Mouse (Mus musculus) naive thymus-derived CD4-positive, alpha-beta T cell, adult 2 months (primary cell): ENCODE measurements around the gene Elmo1.

ENCODE experiments used
- DNase-seq: peaks from one replicate; pipeline ENCODE4 v3.0.0-alpha.2; 2011; ENCODE audit warnings: low read depth

Gene Elmo1

DNA sequence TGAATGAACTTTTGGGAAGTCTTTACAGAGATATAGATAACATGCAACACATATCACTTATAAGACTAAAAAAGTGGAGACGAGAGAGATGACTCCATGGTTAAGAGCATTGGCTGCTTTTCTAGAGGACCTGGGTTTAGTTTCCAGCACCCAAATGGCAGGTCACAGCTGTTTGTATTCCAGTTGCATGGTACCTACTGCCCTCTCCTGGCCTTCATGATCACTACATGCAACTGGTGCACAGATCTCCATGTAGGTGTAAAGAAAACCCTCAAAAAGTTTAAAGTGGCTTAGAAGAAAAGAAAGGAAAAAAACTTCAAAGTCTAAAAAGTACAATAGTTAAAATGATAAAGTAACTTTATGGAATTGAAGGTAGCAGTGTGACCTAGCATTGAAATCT is 172.8 kb downstream of the Elmo1 start:
- peak; percentile 38 for DNase-seq

- DNase-seq = no peak
Observed at GRCm38 (mm10) chr13:20270148-20270547, 179.8 kb downstream of the Elmo1 start.

DNA sequence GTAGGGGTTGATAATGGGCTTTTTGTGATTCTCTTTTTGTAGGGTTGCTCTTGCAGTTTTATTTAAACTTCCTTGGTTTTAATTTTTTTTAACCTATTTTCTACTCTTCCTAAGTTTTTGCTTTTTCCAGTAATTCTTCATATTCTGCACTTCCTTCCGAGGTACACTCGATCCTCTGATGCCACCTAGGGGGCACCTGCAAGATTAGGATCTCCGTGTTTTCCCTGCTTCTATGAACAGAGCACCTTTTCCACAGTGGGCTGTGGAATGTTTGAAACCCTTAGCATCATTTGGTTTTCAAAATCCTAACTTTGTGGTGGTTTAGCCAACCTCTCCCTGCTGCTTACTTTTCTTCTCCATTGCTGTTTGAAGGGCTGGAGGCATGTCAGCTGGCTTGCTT is 181.4 kb downstream of the Elmo1 start:
- no peak for DNase-seq

GRCm38 (mm10) chr13:20272562-20272961 is 182.2 kb downstream of the Elmo1 start:
- peak; percentile 41 for DNase-seq

- no peak for DNase-seq
Observed at GRCm38 (mm10) chr13:20279889-20280288, 189.5 kb downstream of the Elmo1 start.

DNA sequence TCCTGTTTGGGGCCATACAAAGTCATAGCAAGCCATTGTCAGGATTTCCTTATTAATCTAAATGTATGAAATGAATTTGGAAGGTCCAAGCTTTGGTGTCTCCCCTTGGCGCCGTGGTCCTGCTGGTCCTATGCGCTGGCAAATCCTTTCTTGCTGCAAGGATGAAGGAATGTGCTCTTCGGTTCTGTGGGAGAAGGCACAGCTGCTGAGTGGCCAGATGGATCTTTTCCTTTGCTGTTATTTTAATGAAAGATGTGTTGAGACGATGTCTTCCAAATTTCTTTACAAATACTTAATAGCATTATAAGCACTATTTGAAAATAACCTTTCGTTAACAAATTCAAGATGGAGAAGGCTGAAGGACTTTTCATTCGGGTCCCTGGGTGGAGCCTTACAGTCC is 193.5 kb downstream of the Elmo1 start:
- no peak for DNase-seq

GRCm38 (mm10) chr13:20286680-20287079 is 196.3 kb downstream of the Elmo1 start:
- no peak for DNase-seq

DNA sequence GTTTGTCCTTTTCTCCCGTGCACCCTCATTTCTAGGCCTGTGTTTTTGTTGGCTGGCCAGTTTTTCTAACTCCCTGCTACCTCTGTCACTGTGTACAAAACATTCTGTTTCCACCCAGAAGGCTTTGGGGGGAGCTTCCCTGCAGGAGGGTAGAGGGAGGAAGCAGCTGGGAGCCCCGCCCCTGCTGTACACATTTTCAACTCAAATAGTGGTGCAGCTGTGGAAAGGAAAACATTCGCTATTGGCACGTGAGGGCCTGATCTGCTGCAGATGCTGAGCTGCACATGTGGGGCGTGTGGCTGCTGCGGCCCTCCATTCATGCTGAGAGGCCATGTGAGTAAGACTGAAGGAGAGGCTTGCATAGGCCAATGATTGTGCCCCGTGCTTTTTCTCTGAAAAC is 198.0 kb downstream of the Elmo1 start:
- DNase-seq = no peak

- no peak for DNase-seq
Observed at GRCm38 (mm10) chr13:20290412-20290811, 200.0 kb downstream of the Elmo1 start.

DNA sequence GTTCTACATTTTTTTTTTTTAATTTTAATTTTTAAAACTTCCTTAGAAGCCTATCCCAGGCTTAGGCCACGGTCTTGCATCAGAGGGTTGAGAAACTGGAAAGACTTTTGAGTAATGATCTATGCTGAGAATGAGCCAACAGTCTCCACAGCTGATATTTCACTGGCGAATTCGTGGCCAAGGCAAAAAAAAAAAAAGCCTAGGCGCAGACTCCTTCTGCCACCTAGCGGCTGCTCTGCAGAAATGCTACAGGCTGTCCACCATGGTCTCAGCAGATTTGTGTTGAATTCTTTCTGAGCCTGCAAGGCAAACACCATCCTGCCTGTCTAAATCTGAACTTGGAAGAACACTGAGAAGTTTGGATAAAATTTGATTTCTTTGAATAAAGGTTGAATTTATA is 202.0 kb downstream of the Elmo1 start:
- peak; percentile 73 for DNase-seq

GRCm38 (mm10) chr13:20295278-20295970 is 205.0 kb downstream of the Elmo1 start:
- DNase-seq = no peak

DNA sequence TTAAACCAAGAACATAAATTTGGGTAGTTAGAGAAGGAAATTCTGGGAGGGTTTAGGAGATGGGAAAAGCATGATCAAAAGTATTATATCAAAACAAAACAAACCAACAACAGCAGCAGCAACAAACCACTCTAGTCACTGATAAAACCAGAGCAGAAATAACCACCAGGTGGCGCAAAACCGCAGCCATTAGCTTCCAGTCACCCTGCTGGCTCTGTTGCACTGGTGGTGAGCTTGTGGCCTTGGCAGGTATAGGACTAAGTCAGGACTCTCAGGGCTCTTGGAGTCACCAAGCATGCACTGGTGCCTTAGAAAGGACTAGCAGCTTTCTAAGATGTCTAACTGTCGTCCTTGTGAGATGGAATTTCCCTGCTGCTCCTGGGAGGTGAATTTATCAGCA is 207.4 kb downstream of the Elmo1 start:
- peak; percentile 68 for DNase-seq

GRCm38 (mm10) chr13:20299424-20299823 is 209.0 kb downstream of the Elmo1 start:
- DNase-seq = peak; percentile 22

GRCm38 (mm10) chr13:20300052-20300564 is 209.7 kb downstream of the Elmo1 start:
- DNase-seq = no peak

DNA sequence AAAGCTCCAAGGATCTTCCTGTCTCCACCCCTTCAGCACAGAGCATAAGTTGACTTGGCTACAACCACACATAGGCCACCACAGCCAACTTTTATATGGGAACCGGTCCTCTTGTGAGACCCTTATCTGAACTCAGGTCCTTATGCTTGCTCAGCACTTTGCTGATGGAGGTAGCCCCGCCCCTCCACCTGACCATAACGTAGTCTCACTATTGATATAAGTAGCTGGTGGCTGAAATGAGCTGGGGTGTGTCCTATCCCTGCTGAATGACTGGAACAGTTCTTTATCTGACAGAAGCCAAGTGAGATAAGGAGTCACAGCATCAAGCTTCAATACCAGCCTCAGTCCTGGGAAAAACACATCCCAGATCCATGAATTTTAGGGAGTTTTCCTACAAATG is 210.2 kb downstream of the Elmo1 start:
- no peak for DNase-seq

GRCm38 (mm10) chr13:20301760-20302159 is 211.4 kb downstream of the Elmo1 start:
- DNase-seq = no peak

- DNase-seq = no peak
Observed at GRCm38 (mm10) chr13:20305621-20306020, 215.2 kb downstream of the Elmo1 start.

- DNase-seq = no peak
Observed at GRCm38 (mm10) chr13:20306180-20307177, 216.1 kb downstream of the Elmo1 start.

DNA sequence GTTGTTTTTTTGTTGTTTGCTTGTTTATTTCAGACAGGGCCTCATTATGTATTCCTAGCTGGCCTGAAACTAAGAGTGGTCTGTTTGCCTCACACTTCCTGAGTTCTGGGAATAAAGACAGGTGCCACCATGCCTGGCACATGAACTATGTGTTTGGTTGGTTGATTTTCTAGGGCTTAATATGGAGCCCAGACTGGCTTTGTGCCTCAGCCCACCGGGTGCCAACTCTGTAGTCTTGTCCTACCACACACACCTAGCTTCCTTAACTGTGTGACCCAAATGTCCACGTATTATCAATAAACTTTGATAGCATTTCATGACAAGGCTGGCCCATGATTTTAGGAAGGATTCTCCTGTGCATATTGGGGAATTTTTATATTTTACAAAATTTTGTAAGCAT is 217.0 kb downstream of the Elmo1 start:
- DNase-seq = no peak

DNA sequence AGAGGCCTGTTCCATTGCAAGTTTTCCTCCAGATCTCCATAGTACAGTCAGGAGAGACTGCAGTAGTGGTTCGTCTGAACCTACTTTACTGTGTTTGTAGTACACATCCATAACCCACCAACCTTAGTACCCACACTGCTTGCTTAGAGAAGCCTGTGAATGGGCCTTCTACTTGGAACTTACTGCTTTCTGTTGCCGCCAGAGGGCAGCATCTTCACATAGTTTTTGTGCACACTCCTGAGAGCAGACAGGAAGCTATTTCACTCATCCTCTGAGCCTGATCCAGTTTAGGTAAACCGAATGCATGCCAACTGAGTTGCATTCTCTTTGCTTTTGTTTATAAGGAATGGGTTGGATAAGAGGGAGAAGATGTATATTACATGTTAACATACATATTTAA is 221.2 kb downstream of the Elmo1 start:
- peak; percentile 86 for DNase-seq

GRCm38 (mm10) chr13:20313345-20313744 is 222.9 kb downstream of the Elmo1 start:
- no peak for DNase-seq

- DNase-seq = no peak
Observed at GRCm38 (mm10) chr13:20316139-20316538, 225.7 kb downstream of the Elmo1 start.
